Mouse (Mus musculus): ENCODE data around the gene Iqschfp.

DNA sequence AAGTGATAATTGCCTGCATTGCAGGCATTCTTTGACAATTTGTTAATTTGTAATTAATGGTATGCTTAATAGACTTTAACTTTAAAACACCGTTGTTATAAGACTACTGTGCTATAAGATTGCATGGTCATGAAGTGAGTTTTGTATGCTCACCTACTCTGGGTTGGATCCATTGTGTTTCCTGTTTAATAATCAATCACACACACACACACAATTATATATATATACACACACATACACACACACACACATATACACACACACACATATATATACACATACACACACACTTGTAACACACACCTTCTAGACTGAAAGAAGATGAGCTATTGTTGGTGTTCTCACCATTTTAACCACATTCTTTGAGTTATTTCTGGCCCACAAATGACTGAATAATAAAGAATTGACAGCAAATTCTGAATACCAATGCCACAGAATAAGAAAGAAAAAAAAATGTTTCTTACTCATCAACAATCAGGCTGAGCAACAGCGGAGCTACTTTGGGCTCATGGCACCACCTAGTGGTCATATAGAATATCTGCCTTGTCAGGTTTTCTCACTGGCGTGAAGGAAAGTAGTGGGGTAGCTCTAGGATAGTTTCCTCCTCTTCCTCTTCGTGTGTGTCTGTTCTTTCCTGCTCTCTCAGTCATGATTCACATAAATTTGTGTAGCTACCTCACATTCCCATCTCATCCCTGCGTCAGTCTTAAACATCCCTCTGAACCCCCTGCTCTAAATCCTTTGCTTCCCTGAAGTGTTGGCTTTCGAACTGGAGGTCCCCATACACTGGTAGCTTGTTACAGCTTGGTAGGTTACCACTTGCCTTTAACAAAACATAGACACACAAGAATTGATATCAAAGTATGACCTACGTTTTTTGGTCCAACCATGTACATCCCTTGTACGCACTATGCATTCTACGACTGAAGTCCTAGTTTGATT lies 153.7 kb downstream of the Iqschfp start:
- TF ChIP-seq CTCF (IDR thresholded peaks at IDR 0.05) (peak; percentile 90), EP300 (IDR thresholded peaks at IDR 0.05) (no peak)

Data from lung, postnatal 0 days (tissue).